Mouse (Mus musculus) cerebellum, adult 9-10 months (tissue): ENCODE data around the gene Lingo1.

Experiments used
- DNase-seq: peaks from one replicate; pipeline ENCODE4 v3.0.0; 2022

The Lingo1 gene

GRCm38 (mm10) chr9:56722089-56722825, 74.0 kb downstream of the Lingo1 start:
- DNase-seq: no peak

- no peak for DNase-seq
These were observed 77.3 kb downstream of the Lingo1 start for GRCm38 (mm10) chr9:56718984-56719383.

- DNase-seq: peak; percentile 47
These were observed 79.7 kb downstream of the Lingo1 start for GRCm38 (mm10) chr9:56716565-56716964.

GRCm38 (mm10) chr9:56716066-56716465, 80.2 kb downstream of the Lingo1 start:
- DNase-seq: peak; percentile 73

- no peak for DNase-seq
These were observed 81.9 kb downstream of the Lingo1 start for GRCm38 (mm10) chr9:56714391-56714790.

GRCm38 (mm10) chr9:56712667-56713369, 83.5 kb downstream of the Lingo1 start:
- DNase-seq: no peak

- no peak for DNase-seq
These were observed 85.3 kb downstream of the Lingo1 start for GRCm38 (mm10) chr9:56710958-56711357.

- DNase-seq: no peak
These were observed 89.7 kb downstream of the Lingo1 start for GRCm38 (mm10) chr9:56706482-56707085.

GRCm38 (mm10) chr9:56701394-56701793, 94.9 kb downstream of the Lingo1 start:
- DNase-seq: no peak

- DNase-seq: no peak
These were observed 95.4 kb downstream of the Lingo1 start for GRCm38 (mm10) chr9:56700866-56701265.

- DNase-seq: no peak
These were observed 97.4 kb downstream of the Lingo1 start for GRCm38 (mm10) chr9:56698715-56699370.

- no peak for DNase-seq
These were observed 102.2 kb downstream of the Lingo1 start for GRCm38 (mm10) chr9:56694079-56694478.

- no peak for DNase-seq
These were observed 105.0 kb downstream of the Lingo1 start for GRCm38 (mm10) chr9:56691226-56691625.

- DNase-seq: no peak
These were observed 105.6 kb downstream of the Lingo1 start for GRCm38 (mm10) chr9:56690679-56691078.

- no peak for DNase-seq
These were observed 108.8 kb downstream of the Lingo1 start for GRCm38 (mm10) chr9:56687490-56687889.

- DNase-seq: no peak
These were observed 109.2 kb downstream of the Lingo1 start for GRCm38 (mm10) chr9:56687145-56687477.

- DNase-seq: no peak
These were observed 109.7 kb downstream of the Lingo1 start for GRCm38 (mm10) chr9:56686339-56687144.

- no peak for DNase-seq
These were observed 113.4 kb downstream of the Lingo1 start for GRCm38 (mm10) chr9:56682826-56683225.

GRCm38 (mm10) chr9:56681950-56682349, 114.3 kb downstream of the Lingo1 start:
- DNase-seq: no peak

GRCm38 (mm10) chr9:56678929-56679681, 117.2 kb downstream of the Lingo1 start:
- DNase-seq: no peak

GRCm38 (mm10) chr9:56675696-56676095, 120.6 kb downstream of the Lingo1 start:
- no peak for DNase-seq
